Mouse (Mus musculus) midbrain, embryonic 14.5 days (tissue): ENCODE measurements around the gene BC053393. TPM values are rescaled to one million over a fixed set of nuclear protein-coding genes. Genes with fewer than 3 reads are reported as not detected.
A peak's percentile ranks its signal among the peaks of the same experiment; 100 is the strongest.

Source experiments
- ATAC-seq: fragments of 200-750 bp; cut with Nextera tagmentation; 2 replicates; pipeline ENCODE4 v1.8.0; 2017; ENCODE audit warnings: moderate number of reproducible peaks, moderate library complexity; ENCODE audit not compliant: low FRiP score, low TSS enrichment
- DNase-seq: peaks from one replicate; pipeline ENCODE4 v3.0.0-alpha.2; 2015
- H3K27ac ChIP-seq: fragments of 300-500 bp; sonication (generic); replicated peaks from 2 replicates; pipeline ENCODE4 v1.5.1; 2014; ENCODE audit warnings: mild to moderate bottlenecking, low read depth, low read length, moderate library complexity
- H3K27me3 ChIP-seq: fragments of 300-500 bp; sonication (generic); 2 replicates; pipeline ENCODE4 v1.6.1; 2014; ENCODE audit warnings: low read length, control low read depth, mixed read lengths; ENCODE audit not compliant: control insufficient read depth, insufficient read depth
- H3K36me3 ChIP-seq: fragments of 300-500 bp; sonication (generic); 2 replicates; pipeline ENCODE4 v1.6.1; 2014; ENCODE audit warnings: low read length, control low read depth; ENCODE audit not compliant: control insufficient read depth, insufficient read depth
- H3K4me1 ChIP-seq: fragments of 300-500 bp; sonication (generic); 2 replicates; pipeline ENCODE4 v1.6.1; 2014; ENCODE audit warnings: mild to moderate bottlenecking, antibody characterized with exemption, low read length, control low read depth; ENCODE audit not compliant: control insufficient read depth, insufficient read depth
- H3K4me2 ChIP-seq: fragments of 300-500 bp; sonication (generic); 2 replicates; pipeline ENCODE4 v1.6.1; 2014; ENCODE audit warnings: mild to moderate bottlenecking, low read length, moderate library complexity
- H3K4me3 ChIP-seq: fragments of 300-500 bp; sonication (generic); replicated peaks from 2 replicates; pipeline ENCODE4 v1.5.1; 2014; ENCODE audit warnings: low read depth, low read length
- H3K9ac ChIP-seq: fragments of 300-500 bp; sonication (generic); replicated peaks from 2 replicates; pipeline ENCODE4 v1.6.1; 2014; ENCODE audit warnings: mild to moderate bottlenecking, low read length, moderate library complexity
- H3K9me3 ChIP-seq: fragments of 300-500 bp; sonication (generic); 2 replicates; pipeline ENCODE4 v1.6.1; 2016; ENCODE audit warnings: low read length, control low read depth, mixed read lengths; ENCODE audit not compliant: control insufficient read depth
- WGBS: fragments of 180-500 bp; shearing (Covaris S2); extraction: QIAGEN DNeasy Blood & Tissue Kit; methylation state at CpG from one replicate; pipeline ENCODE4 v1.1.7; 2014; 5-methylcytosine and 5-hydroxymethylcytosine counted together
- polyA plus RNA-seq: library from polyadenylated mRNA; unstranded; fragments of >200 nt; fragmentation: Nextera tagmentation; extraction: Ambion mirVana; gene quantifications from 2 replicates; pipeline ENCODE4 v1.2.1, GENCODE M21; 2014

The BC053393 gene
- not detected in 2 replicates for polyA plus RNA-seq

DNA sequence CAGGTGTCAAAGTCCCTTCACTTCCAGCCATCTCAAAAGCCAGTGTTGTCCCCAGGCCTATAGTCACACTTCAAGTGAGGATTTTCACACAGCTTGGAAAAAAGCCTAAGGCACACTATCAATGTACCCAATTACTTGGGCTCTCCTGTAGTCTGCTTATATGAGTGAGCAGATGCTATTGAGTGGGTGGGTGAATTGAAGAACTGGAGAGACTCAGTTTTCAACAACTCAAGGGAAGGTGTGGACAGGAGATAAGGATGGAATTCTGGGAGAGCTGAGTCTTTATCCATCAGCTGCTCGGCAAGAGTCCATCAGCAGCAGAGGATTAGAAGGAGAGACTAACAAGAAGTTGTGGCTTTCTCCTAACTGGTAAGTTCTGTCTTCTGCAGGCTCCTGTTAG is at the start of gene BC053393:
BC053393 (plus strand) TSS at position 210 of the 400 bp plus-strand sequence.
- Histone ChIP-seq H3K27me3 (no peaks in the 10 kb centered on the region), H3K36me3 (no peaks in the 10 kb centered on the region), H3K4me3 (no peak within 1 kb of the TSS), H3K9ac (no peak within 1 kb of the TSS), H3K4me2 (no peak within 1 kb of the TSS), H3K9me3 (no peaks in the 10 kb centered on the region), H3K4me1 (no peaks in the 10 kb centered on the region), H3K27ac (no peak within 1 kb of the TSS)
- ATAC-seq (no peak), DNase-seq (no peak)
- 87% methylated on average over 1 of the region's 1 CpGs for WGBS

DNA sequence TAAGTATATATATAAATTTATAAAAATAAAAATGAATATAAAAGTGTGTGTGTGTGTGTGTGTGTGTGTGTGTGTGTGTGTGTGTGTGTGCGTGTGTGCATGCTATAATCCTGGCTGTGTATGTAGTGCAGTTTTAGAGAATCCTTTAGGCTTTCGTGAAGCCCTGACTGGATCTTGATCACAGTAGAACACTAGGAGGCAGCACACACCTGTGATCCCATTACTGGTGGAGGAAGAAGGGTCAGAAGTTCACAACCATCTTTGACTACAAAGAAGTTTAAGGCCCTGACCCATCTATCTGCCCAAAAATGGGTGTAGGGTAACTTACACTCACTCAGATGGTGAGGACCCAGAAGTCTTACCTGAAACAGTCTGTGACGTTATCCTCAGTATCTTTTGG is 48.6 kb upstream of the BC053393 start:
- H3K27ac ChIP-seq, result no peak overlapping the region
- H3K9me3 ChIP-seq, result no peaks in the 10 kb centered on the region
- H3K9ac ChIP-seq, result no peak overlapping the region
- H3K4me3 ChIP-seq, result no peak overlapping the region
- 90% methylated on average over 3 of the region's 3 CpGs for WGBS
- no peaks in the 10 kb centered on the region for H3K27me3 ChIP-seq
- no peaks in the 10 kb centered on the region for H3K4me1 ChIP-seq
- H3K4me2 ChIP-seq, result no peak overlapping the region
- DNase-seq (no peak), ATAC-seq (no peak)
- no peaks in the 10 kb centered on the region for H3K36me3 ChIP-seq

DNA sequence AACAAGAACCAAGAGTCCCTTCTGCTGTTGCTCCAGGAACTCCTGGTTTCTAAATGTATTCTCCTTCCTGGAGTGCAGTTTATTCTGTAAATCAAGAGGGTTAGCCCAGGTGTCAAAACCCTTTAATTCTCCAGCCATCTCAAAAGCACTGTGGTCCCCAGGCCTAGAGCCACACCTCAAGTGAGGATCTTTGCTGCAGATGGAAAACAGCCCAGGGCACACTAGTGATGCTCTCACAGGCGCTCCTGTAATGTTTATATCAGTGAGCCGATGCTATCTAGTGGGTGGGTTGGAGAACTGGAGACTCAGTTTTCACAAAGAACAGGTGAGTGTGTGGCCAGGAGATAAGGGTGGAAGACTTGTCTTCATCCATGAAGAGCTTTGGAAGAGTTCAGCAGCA is 47.4 kb upstream of the BC053393 start, which contains the start of gene Gm12169:
Gm12169 (plus strand) TSS at position 301 of the 400 bp plus-strand sequence.
- WGBS, result 90% methylated on average over 2 of the region's 2 CpGs
- DNase-seq, result no peak
- Histone ChIP-seq H3K27ac (no peak within 1 kb of the TSS), H3K4me3 (no peak within 1 kb of the TSS), H3K4me1 (no peaks in the 10 kb centered on the region), H3K9ac (no peak within 1 kb of the TSS), H3K27me3 (no peaks in the 10 kb centered on the region), H3K36me3 (no peaks in the 10 kb centered on the region), H3K4me2 (no peak within 1 kb of the TSS), H3K9me3 (no peaks in the 10 kb centered on the region)
- ATAC-seq, result no peak

DNA sequence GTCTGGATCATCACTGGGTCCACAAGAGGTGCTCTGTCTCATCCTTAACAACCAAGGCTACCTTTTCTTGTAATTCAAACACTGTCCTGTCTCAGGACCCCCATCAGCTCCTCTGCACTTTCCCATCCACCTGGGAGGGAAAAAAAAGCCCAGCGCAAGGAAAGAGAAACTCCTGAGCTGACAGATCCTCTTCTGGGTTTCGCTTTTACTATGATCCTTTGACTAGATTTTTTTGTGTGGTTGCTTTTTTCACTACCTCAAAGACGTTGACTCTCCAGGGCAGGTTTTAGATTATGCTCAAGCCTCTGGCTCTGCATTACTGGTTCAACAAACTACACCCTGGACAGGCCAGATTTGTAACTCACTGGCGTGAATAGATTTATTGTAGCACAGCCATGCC is 41.2 kb upstream of the BC053393 start:
- no peaks in the 10 kb centered on the region for H3K36me3 ChIP-seq
- H3K4me2 ChIP-seq, result no peak overlapping the region
- no peak overlapping the region for H3K4me3 ChIP-seq
- H3K9ac ChIP-seq, result no peak overlapping the region
- no peak for DNase-seq
- no peaks in the 10 kb centered on the region for H3K9me3 ChIP-seq
- 76% methylated on average over 4 of the region's 4 CpGs for WGBS
- ATAC-seq, result no peak
- no peaks in the 10 kb centered on the region for H3K4me1 ChIP-seq
- no peaks in the 10 kb centered on the region for H3K27me3 ChIP-seq
- no peak overlapping the region for H3K27ac ChIP-seq

DNA sequence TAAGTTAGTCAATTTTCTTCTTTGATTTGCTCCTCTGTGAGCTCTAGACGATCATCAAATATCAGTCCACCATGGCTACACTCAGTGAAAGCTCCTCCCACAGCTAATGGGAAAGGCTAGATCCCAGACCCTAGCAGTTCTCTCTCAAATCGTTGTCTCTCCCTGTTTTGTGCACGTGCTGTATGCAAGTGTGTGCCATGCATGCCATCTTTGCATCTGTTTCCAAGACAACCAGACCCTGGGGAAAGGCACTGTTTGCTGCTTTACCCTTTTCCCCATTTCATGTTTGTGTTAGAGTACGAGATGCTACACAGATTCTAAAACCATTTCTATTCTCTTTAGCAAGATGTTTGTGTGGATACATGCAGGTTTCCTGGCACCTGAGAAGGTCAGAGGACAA is 34.4 kb upstream of the BC053393 start:
- peak; percentile 5 for DNase-seq
- Histone ChIP-seq H3K4me1 (no peaks in the 10 kb centered on the region), H3K4me2 (no peak overlapping the region), H3K27me3 (no peaks in the 10 kb centered on the region), H3K9ac (no peak overlapping the region), H3K4me3 (no peak overlapping the region), H3K27ac (no peak overlapping the region), H3K9me3 (no peaks in the 10 kb centered on the region), H3K36me3 (no peaks in the 10 kb centered on the region)
- 58% methylated on average over 4 of the region's 4 CpGs for WGBS
- no peak for ATAC-seq

DNA sequence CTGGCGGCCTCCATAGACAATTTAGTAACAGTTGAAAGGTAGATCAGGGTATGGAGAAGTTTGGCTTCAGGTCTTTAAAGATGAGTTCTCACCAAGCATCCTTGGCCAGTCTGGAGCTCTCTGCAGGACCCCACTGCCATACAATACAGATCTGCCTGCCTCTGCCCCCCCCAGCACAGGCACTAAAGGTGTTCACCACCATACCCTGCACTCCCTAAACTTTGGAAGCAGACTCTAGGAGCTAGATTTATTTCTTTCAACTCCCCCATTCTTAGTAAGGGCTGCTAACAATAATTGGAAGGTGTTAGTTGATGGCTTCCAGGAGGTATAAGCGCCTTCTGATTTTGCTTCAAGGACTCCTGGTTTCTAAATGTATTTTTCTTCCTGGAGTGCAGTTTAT is 27.8 kb upstream of the BC053393 start:
- no peak overlapping the region for H3K4me3 ChIP-seq
- WGBS, result 91% methylated on average over 2 of the region's 2 CpGs
- no peaks in the 10 kb centered on the region for H3K4me1 ChIP-seq
- no peaks in the 10 kb centered on the region for H3K9me3 ChIP-seq
- no peak overlapping the region for H3K9ac ChIP-seq
- H3K27me3 ChIP-seq, result no peaks in the 10 kb centered on the region
- H3K27ac ChIP-seq, result no peak overlapping the region
- no peak for DNase-seq
- ATAC-seq, result no peak
- no peak overlapping the region for H3K4me2 ChIP-seq
- H3K36me3 ChIP-seq, result no peaks in the 10 kb centered on the region

DNA sequence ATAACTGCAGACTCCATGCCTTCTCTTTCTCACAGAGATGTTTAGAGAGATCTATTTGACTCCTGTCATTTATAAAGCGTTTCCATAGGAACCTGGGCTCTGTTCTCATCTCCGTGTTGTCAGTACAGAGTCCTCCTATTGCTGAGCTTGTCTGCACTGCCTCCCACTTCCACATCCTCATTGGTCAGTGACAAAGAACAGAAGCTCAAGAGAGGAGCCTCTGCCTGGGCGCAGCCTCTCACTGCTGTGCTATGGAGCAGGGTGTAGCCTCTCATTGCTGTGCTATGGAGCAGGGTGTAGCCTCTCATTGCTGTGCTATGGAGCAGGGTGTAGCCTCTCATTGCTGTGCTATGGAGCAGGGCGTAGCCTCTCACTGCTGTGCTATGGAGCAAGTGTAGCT is 21.6 kb upstream of the BC053393 start:
- Histone ChIP-seq H3K4me1 (no peaks in the 10 kb centered on the region), H3K36me3 (no peaks in the 10 kb centered on the region), H3K4me3 (no peak overlapping the region), H3K9ac (no peak overlapping the region), H3K27me3 (no peaks in the 10 kb centered on the region), H3K27ac (no peak overlapping the region), H3K9me3 (no peaks in the 10 kb centered on the region), H3K4me2 (no peak overlapping the region)
- ATAC-seq (no peak), DNase-seq (no peak)
- 81% methylated on average over 4 of the region's 4 CpGs for WGBS

DNA sequence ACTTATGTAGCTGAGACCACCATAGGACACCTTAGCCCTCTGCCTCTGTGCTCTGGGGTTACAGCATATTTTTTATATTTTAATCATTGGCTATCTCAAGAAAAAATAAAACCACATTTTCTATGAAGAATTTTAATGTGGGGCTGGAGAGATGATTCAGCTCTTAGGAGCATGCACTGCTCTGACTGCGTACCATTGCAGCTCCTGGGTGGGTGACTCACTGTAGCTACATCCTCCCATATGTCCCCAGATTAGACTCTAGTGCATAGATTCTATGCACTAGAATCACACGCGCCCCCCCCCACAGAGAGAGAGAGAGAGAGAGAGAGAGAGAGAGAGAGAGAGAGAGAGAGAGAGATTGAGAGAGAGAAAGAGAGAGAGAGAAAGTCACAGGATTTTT is 18.6 kb upstream of the BC053393 start:
- Histone ChIP-seq H3K27me3 (no peaks in the 10 kb centered on the region), H3K36me3 (no peaks in the 10 kb centered on the region), H3K4me2 (no peak overlapping the region), H3K9ac (no peak overlapping the region), H3K9me3 (no peaks in the 10 kb centered on the region), H3K27ac (no peak overlapping the region), H3K4me3 (no peak overlapping the region), H3K4me1 (no peaks in the 10 kb centered on the region)
- DNase-seq (no peak), ATAC-seq (no peak)
- 94% methylated on average over 3 of the region's 3 CpGs for WGBS

DNA sequence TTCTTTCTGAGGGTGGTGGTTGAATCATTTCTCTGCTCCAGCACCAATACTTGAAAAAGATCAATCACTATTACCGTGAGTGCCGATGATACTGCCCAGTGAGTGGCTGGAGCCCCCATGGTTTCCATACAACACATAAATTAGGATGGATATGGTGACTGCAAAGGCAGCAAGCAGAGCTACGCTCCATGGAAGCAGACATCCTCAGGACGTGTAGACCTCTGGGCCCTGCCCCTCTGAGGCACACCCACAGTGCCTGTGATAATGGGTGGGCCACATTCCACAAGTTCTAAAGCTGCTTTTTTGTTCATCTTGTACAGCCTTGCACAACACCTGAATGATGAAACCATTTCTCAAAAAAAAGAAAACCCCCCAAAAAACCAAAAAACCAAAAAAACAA is 10.2 kb upstream of the BC053393 start:
- WGBS, result 86% methylated on average over 4 of the region's 4 CpGs
- Histone ChIP-seq H3K4me1 (no peaks in the 10 kb centered on the region), H3K9ac (no peak overlapping the region), H3K36me3 (no peaks in the 10 kb centered on the region), H3K4me3 (no peak overlapping the region), H3K9me3 (no peaks in the 10 kb centered on the region), H3K27me3 (no peaks in the 10 kb centered on the region), H3K4me2 (no peak overlapping the region), H3K27ac (no peak overlapping the region)
- ATAC-seq (no peak), DNase-seq (no peak)
